Mouse (Mus musculus) heart, postnatal 0 days (tissue): Measurements from ENCODE around the gene Ltc4s. TPM values are rescaled to one million over a fixed set of nuclear protein-coding genes. Genes with fewer than 3 reads are reported as not detected.
A peak's percentile ranks its signal among the peaks of the same experiment; 100 is the strongest.

Experiments
- ATAC-seq: fragments of 200-750 bp; cut with Nextera tagmentation; 2 replicates; pipeline ENCODE4 v1.8.0; 2017; ENCODE audit warnings: low read depth, moderate number of reproducible peaks, moderate library complexity; ENCODE audit not compliant: insufficient read depth
- DNase-seq: peaks from one replicate; pipeline ENCODE4 v3.0.0-alpha.2; 2016; ENCODE audit warnings: low spot score
- H3K27ac ChIP-seq: fragments of 300-500 bp; sonication (generic); 2 replicates; pipeline ENCODE4 v1.5.1; 2014; ENCODE audit warnings: low read depth, mild to moderate bottlenecking
- H3K27me3 ChIP-seq: fragments of 300-500 bp; sonication (generic); 2 replicates; pipeline ENCODE4 v1.6.1; 2014; ENCODE audit warnings: low read length, mixed read lengths; ENCODE audit not compliant: control insufficient read depth, insufficient read depth
- H3K36me3 ChIP-seq: fragments of 300-500 bp; sonication (generic); replicated peaks from 2 replicates; pipeline ENCODE4 v1.6.1; 2014; ENCODE audit warnings: low read length, mixed read lengths; ENCODE audit not compliant: control insufficient read depth, insufficient read depth
- H3K4me1 ChIP-seq: fragments of 300-500 bp; sonication (generic); 2 replicates; pipeline ENCODE4 v1.6.1; 2014; ENCODE audit warnings: antibody characterized with exemption; ENCODE audit not compliant: control insufficient read depth, insufficient read depth
- H3K4me2 ChIP-seq: fragments of 300-500 bp; sonication (generic); 2 replicates; pipeline ENCODE4 v1.6.1; 2014; ENCODE audit warnings: low read depth, mild to moderate bottlenecking, low read length, moderate library complexity
- H3K4me3 ChIP-seq: fragments of 300-500 bp; sonication (generic); 2 replicates; pipeline ENCODE4 v1.5.1; 2014; ENCODE audit warnings: low read depth, low read length
- H3K9ac ChIP-seq: fragments of 300-500 bp; sonication (generic); replicated peaks from 2 replicates; pipeline ENCODE4 v1.6.1; 2014; ENCODE audit warnings: low read depth, low read length, mixed read lengths
- H3K9me3 ChIP-seq: fragments of 300-500 bp; sonication (generic); replicated peaks from 2 replicates; pipeline ENCODE4 v1.6.1; 2016; ENCODE audit warnings: low read length; ENCODE audit not compliant: control insufficient read depth
- CTCF ChIP-seq: IDR thresholded peaks from 2 replicates; pipeline ENCODE4 v1.5.1; 2016; ENCODE audit warnings: antibody characterized with exemption, control low read depth, low read depth
- EP300 ChIP-seq: IDR thresholded peaks from 2 replicates; pipeline ENCODE4 v1.6.1; 2016; ENCODE audit warnings: antibody characterized with exemption, low read depth
- WGBS: fragments of 180-500 bp; shearing (Covaris S2); extraction: QIAGEN DNeasy Blood & Tissue Kit; methylation state at CpG from one replicate; pipeline ENCODE4 v1.1.7; 2014; 5-methylcytosine and 5-hydroxymethylcytosine counted together
- polyA plus RNA-seq: library from polyadenylated mRNA; unstranded; fragments of >200 nt; fragmentation: Nextera tagmentation; extraction: Ambion mirVana; gene quantifications from 2 replicates; pipeline ENCODE4 v1.2.1, GENCODE M21; 2015
- total RNA-seq: library from RNA; depleted of rRNA; stranded (reverse); fragments of >200 nt; gene quantifications from 2 replicates; pipeline ENCODE4 v1.2.3, GENCODE M21; 2014; ENCODE audit warnings: low replicate concordance

Ltc4s gene
- total and polyA plus RNA-seq, 2 experiments from 2014 or later = 2.2 TPM; not detected in 1

DNA sequence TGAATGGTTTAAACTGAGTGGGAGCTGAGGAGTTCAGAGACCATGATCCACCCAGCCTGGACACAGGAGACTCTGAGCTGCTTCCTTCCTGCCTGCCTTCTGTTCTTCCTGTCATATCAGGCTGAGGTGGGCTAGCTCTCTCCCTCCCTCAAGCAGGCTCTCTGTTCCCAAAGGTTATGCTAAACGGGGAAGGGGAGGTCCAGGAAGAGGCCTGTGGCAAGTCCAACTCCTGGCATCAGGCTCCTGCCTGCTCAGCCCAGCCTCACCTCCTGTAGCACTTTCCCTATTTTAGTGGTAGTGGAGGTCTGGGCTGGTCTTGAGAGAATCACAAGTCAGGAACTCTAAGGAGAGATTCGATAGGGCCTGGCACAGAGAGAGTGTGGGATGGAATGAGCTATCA, 12.0 kb downstream of the Ltc4s start:
- WGBS = 35% methylated on average over 2 of the region's 2 CpGs
- Histone ChIP-seq H3K9ac (peak overlapping the region; percentile 87; the same call in 1 of the 2 replicates), H3K27me3 (no peaks in the 10 kb centered on the region), H3K27ac (peak overlapping the region; percentile 84), H3K4me1 (peaks cover 24% of the 10 kb centered on the region), H3K36me3 (peaks cover 5% of the 10 kb centered on the region), H3K4me3 (peak overlapping the region; percentile 75), H3K4me2 (peak overlapping the region; percentile 77), H3K9me3 (no peaks in the 10 kb centered on the region)
- TF ChIP-seq EP300 = no peak
- no peak for TF ChIP-seq CTCF
- no peak for DNase-seq
- ATAC-seq = no peak

DNA sequence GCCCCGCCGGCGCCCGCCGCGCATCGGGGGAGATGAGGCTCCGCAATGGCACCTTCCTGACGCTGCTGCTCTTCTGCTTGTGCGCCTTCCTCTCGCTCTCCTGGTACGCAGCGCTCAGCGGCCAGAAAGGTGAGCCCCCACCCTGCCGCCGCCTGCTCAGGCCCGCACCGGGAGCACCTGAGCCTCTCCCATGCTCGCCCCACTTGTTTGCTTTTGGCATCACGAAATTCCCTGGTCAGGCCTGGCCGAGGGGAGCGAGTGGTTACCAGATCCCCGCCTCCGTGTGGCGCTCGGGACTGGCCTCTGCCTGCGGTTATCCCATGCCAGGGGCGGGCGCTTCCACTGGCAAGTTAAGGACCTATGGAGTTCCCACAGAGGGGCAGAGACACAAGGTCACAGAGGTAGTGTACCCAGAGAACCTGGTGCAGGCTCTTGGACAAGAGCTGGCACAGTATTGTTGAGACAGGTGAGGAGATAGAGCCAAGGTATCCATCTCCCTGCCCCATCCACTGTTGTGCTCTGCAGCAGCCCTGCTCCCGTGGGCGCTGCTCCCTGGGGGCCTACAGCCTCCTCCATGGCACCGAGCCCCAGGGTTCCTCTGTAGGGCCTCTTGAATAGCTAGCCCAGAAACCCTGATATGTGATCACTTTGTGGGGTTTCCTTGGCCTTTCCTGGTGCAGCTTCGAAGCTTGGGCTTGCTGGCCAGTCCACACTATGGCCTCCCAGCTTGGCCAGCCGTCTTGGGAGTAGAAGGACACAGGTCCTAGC, 12.6 kb downstream of the Ltc4s start:
- ATAC-seq = peak; percentile 34
- WGBS = 2% methylated on average over 33 of the region's 34 CpGs
- peak overlapping the region; percentile 84 for H3K27ac ChIP-seq

DNA sequence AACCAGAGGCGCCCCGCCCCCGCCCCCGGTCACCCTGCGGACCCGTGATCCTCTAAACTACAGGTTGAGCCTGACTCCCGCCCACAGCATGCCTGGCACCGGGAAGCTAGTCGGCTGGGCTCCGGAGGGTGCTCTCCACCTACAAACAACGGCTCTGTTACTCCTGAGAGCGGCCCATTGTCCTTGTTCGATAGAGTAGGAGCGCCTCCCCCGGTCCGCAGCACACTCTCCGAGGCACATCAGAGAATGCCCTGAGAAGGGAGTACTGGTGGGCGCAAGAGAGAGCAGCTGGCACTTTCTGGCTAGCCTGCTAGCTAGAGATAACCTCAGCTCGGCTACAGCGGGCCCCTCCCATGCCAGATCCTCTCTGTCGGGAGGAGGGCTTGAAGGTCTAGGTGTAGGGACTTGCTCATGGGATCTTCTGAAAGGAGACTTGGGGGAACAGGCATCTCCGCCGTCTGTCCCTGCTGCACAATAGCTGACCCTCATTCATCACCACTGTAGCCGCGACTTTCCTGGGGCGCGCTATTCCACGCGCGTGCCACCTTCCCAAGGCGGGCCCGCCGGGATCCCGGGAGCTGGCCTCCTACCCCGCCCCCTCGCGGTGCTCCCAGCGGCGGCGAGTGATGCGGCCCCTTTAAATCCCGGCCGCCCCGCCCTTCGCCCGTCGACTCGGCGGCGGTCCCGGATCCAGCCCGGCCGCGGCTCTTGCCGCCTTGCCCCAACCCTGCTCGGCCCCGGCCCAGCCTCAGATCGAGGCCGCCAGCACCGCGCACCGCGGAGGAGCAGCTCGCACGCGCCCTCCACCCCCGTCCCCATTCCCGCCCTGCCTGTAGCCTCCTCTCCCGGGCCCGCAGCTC, 13.5 kb downstream of the Ltc4s start:
- H3K4me2 ChIP-seq = peak overlapping the region; percentile 77
- TF ChIP-seq EP300 (no peak), CTCF (peak; percentile 31)
- peak overlapping the region; percentile 84 for H3K27ac ChIP-seq
- peak overlapping the region; percentile 87 for H3K9ac ChIP-seq
- no peaks in the 10 kb centered on the region for H3K9me3 ChIP-seq
- peak overlapping the region; percentile 75 for H3K4me3 ChIP-seq
- WGBS = under 1% methylated on average over 50 of the region's 70 CpGs
- no peaks in the 10 kb centered on the region for H3K36me3 ChIP-seq
- peaks cover 19% of the 10 kb centered on the region for H3K4me1 ChIP-seq
- H3K27me3 ChIP-seq = no peaks in the 10 kb centered on the region
- peak; percentile 80 for DNase-seq
- peak; percentile 83 for ATAC-seq

More for the DNA sequence above, 12.6 kb downstream of the Ltc4s start:
- DNase-seq = no peak
- peaks cover 20% of the 10 kb centered on the region for H3K4me1 ChIP-seq
- peaks cover 2% of the 10 kb centered on the region for H3K36me3 ChIP-seq
- no peak for TF ChIP-seq EP300
- H3K9me3 ChIP-seq = no peaks in the 10 kb centered on the region
- H3K27me3 ChIP-seq = no peaks in the 10 kb centered on the region
- H3K9ac ChIP-seq = peak overlapping the region; percentile 87
- H3K4me3 ChIP-seq = peak overlapping the region; percentile 75
- peak overlapping the region; percentile 77 for H3K4me2 ChIP-seq

DNA sequence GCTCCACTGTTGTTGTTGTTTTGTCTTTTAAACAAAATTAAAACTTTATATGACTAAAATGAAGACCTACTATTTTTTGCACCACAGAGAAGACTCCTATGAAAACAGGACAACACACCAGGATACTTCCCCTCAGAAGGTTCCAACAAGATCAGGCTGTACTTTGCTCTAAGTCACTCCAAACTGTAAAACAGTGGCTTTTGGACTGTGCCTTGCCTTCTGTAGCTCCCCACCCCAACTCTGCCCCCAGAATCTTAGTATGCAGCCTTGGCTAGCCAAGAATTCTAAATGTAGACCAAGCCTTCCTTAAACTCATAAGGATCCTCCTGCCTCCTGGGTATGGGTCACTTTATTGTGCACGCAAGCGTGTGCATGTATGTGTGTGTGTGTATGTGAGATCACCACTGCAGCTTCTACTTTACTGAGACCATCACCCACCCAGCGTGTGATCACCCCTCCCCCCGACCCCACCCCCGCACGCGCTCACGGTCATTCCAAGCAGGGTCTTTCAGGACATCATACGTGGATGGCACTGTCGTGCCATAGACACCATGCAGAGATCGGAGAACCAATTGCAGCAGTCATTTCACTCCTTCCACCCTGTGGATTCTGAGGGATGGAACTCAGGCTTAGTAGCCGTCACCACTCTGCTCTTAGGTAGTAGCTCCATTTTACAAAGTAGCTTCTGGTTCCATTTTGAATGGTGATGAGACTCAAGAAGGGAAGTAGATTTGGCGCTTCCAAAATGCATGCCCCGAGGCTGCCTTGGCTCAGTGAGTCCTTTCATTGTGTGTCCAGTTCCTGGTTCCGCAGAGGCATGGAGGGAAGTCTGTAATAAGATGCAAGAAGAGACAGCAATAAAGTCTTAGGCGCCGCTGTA, 14.4 kb downstream of the Ltc4s start:
- whole genome bisulfite sequencing = 9% methylated on average over 17 of the region's 17 CpGs

More for the DNA sequence above, 14.4 kb downstream of the Ltc4s start:
- Histone ChIP-seq H3K9ac (peak overlapping the region; percentile 87), H3K4me1 (peaks cover 19% of the 10 kb centered on the region), H3K27ac (peak overlapping the region; percentile 84), H3K4me3 (peak overlapping the region; percentile 75), H3K27me3 (no peaks in the 10 kb centered on the region), H3K4me2 (peak overlapping the region; percentile 77), H3K9me3 (no peaks in the 10 kb centered on the region), H3K36me3 (no peaks in the 10 kb centered on the region)
- TF ChIP-seq CTCF = no peak
- TF ChIP-seq EP300 = no peak
- ATAC-seq (no peak), DNase-seq (no peak)
